Mouse (Mus musculus) adrenal gland (tissue): ENCODE results near the gene Golim4.

ENCODE experiments used
- intact Hi-C: fragments of 180-260 bp; cut with DNase I; formaldehyde crosslinking; loops from one replicate; pipeline ENCODE4 v1.15.1; 2025

Gene Golim4

GRCm38 (mm10) chr3:75929926-75930548 lies 26.7 kb downstream of the Golim4 start:
- intact Hi-C loops, result no loop called here

DNA sequence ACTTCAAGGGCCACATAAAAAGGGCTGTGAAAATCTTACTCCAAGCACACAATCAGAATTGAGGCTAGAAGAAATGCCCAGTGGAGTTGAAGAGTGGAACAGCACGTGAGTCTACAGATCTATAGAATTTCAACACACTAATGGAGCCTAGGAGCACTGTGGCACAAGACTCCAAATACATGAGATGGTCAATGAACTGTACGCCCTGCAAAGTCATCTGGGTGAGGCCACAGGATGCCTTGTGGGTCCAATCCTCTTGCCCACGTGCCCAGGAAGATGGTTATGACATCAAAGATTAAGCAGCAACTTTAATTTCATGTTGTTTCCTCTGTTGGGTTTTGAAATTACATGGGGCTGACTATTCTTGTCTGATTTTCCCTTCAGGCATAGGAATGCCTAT lies 30.4 kb downstream of the Golim4 start:
- intact Hi-C loops, result no loop called here

DNA sequence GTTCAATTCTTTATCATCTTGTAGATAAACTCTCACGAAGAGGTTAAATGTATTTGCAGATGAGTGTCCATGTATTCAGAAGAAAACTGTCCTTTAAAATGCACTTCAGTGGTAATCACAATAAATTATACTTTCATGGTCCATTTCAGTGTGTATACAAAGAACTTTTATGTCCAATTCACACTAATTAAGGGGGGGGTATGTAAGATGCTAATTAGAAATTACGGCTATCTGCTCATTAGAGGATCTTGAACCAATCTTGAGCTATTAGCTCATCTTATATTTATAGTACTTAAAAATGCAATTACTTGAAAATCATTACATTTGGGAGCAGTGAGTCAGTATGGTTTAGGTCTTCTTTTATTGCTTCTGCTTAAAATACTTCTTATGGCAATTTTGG lies 31.6 kb downstream of the Golim4 start:
- intact Hi-C loops, result no loop called here

DNA sequence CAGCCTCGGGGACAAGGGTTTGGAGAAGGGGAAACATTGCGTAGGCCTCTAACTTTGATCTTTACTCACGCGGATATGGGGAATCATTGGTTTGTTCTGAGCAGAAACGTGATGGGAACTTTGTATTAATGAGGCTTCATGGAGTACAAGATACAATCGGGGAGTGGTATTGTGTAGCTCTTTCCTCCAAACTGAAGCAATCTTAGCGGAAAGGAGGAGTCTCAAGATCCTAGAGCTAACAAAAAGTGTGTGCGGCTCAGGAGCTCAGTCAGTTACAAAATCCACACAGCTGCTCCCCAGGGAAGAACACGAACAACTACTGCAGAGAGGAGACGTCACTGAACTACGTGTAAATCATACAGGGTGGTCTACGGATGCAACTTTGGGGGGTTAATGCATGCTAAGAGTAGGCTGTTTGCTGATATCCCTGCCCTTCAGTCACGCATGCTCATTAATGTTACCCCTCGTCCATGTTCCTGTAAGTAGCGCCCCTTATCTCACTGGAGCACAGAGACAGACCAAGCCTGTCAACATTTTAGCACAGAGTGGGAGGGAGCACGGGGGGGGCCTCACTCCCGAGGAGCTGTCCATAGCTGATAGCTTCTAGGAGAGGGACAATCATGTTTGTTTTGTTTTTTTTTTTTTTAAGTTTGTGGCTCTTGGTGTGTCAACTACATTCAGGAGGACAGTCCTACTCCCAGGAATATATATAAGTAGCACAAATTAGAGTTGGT lies 38.8 kb downstream of the Golim4 start:
- intact Hi-C loops, result no loop called here

- intact Hi-C loops, result loop anchor here (5.0 kb wide), 2 partner anchors 45 to 70 kb away; partner anchors contain the start of gene Golim4
Measured at GRCm38 (mm10) chr3:75912786-75913185, 44.0 kb downstream of the Golim4 start.

GRCm38 (mm10) chr3:75910768-75911167 lies 46.0 kb downstream of the Golim4 start:
- intact Hi-C loops, result loop anchor here (2.0 to 5.0 kb wide), 3 partner anchors 47 to 90 kb away; partner anchors contain the start of gene Golim4

DNA sequence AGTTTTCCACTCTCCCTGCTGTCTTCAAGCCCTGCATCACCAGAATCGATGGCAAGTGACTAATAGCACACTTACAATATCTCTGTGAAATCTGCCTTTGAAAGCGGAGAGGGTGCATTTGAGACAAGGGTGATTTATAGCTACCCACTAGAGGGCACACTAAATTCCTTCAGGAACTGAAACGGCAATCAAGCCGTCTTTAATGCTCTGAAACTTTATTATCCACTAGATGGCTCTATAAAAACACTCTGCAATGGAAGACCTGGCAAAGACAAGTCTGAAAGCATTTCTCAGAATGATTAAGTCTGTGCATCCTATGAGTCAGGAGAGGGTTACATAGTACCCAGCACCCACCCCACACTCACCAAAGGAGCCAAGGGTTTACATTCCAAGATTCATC lies 46.5 kb downstream of the Golim4 start:
- intact Hi-C loops, result loop anchor here (2.0 to 5.0 kb wide), 3 partner anchors 47 to 91 kb away; partner anchors contain the start of gene Golim4

- intact Hi-C loops, result no loop called here
Measured at GRCm38 (mm10) chr3:75901903-75902598, 54.7 kb downstream of the Golim4 start.

DNA sequence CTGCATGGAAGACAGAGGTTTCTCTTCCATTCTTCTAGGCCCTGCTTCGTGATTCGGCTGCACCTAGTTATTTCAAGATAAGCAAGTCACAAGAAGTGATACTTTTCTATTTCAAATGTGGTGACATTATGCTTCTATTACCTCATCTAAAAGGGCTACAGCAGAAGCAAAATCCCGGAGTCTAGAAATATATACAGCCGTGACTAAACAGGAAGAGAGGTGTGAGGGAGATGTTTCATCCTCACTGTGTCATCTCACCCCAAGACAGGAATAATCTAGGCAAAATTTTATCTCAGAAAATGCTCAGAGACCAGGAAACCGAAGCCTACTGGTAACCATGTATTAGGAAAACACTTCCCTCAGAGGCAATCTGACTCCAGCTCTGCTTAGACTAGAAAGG lies 61.7 kb downstream of the Golim4 start:
- intact Hi-C loops, result no loop called here

DNA sequence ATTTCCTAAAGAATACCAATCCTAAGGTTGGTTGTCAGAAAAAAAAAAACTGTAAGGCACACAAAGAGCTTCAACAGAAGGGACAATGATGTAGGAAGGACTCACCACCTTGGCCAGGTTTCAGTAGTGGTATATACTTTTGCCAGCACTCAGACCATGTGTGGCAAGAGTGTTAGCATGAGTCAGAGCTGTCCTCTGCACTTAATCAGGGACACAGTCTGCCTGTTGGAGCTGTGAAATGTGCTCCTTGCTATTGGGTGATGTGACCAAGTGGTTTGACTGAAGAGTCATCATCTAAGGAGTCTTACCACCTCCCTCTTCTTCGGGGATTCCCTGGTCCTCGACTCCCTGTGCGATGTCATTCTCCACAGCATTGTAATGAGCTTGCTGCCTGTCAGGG lies 65.2 kb downstream of the Golim4 start:
- intact Hi-C loops, result no loop called here

DNA sequence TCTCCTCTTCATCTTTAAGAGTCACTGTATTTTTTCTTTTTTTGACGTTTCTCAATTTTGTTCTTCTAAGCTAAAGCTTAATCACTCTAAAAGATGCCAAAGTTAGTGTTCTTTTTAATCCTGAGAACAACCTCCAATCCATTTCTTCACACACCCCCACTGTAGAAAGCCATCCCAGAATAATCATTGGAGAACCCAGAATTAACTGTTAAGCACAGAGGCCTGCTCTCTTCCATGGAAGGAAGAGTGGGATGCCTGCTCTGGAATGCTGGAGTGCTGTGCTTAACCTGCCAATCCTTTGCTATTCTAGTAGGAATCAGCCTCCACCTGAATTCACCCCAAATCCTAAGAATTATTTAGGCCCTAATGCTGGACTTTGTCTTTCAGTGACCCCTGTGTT lies 67.4 kb downstream of the Golim4 start:
- intact Hi-C loops, result no loop called here

DNA sequence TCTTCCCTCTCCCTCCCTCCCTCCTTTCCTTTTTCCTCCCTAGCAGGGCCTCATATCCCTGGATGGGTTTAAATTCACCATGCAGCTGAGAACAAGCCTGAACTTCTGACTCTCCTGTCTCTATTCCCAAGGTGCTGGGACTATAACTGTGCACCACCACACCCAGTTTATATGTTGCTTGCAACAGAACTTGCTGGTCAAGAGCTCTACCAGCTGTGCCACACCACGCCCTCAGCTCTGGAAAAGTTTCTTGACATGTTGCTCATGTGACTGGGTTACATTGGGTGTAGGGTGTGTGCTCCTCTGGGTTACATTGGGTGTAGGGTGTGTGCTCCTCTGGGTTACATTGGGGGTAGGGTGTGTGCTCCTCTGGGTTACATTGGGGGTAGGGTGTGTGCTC lies 75.2 kb downstream of the Golim4 start:
- intact Hi-C loops, result no loop called here

DNA sequence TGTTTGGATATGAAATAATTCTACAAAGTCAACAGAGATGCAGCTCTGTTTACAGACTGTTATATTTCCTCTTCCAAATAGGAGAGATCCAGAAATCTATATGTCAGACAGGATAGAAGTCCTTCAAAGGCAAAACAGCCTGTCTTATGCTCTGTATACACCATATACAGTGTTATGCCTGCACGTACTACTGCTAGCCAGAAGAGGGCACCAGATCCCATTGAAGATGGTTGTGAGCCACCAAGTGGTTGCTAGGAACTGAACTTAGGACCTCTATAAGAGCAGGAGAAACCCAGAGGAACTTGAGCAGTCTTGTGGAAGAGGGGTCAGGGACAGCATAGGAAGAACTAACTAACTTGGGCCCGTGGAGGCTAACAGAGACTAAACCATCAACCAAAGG lies 77.5 kb downstream of the Golim4 start:
- intact Hi-C loops, result no loop called here

DNA sequence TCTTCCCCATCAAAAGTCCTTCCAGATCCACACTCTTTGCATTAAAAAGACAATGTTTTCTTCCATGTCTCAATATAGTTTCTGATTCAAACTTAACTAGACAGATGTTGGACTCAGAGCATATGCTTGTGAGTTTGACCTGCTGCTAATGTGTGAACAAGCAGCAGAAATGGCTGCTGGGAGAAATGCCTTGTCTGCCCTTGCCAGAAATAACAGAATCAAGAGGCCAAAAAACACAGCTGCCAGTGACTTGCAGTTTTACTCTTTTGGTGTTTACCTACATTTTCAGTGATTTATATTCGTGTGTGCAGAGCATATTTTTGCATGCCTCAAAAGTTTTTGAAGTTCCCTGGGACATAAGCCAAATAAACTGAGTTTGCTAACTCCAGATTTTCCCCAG lies 87.9 kb downstream of the Golim4 start:
- intact Hi-C loops, result no loop called here

GRCm38 (mm10) chr3:75864203-75864602 lies 92.5 kb downstream of the Golim4 start:
- intact Hi-C loops, result loop anchor here (2.0 to 5.0 kb wide), 2 partner anchors 137 to 647 kb away; no protein-coding TSS in a partner anchor

GRCm38 (mm10) chr3:75861677-75862076 lies 95.1 kb downstream of the Golim4 start:
- intact Hi-C loops, result loop anchor here (5.0 kb wide), 1 partner anchor 644 kb away; no protein-coding TSS in a partner anchor

GRCm38 (mm10) chr3:75860760-75861159 lies 96.0 kb downstream of the Golim4 start:
- intact Hi-C loops, result loop anchor here (5.0 kb wide), 1 partner anchor 643 kb away; no protein-coding TSS in a partner anchor

DNA sequence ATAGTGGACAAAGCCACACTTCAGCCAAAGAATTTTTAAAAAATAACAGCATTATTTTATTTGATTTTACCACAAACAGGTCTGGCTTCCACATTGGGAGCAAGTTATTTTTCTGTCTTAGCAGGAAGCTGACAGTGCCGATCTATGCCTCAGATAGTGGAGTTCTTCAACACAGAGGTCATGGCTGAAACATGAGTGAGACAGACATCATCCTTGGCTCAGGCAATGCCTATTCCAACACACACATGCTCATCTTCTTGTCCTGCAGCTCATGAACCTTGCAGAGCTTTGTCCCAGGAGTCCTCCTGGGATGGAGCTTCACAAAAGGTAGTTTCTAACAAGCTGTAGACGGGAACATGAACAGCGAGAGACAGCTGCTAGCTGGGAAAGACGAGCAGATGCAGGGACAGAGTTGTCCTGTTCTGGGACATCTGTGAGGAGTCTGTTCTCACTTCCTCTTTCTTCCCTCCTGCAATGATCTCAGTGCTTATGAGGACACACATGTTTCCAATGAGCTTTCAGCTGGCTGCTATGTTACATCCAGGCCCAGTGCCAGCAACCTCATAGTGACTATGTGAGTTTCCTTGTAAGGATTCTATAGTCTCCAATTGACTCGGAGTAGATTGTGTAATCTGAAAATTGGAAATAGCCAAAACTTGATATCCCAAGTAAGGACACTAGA lies 121.3 kb downstream of the Golim4 start:
- intact Hi-C loops, result no loop called here

DNA sequence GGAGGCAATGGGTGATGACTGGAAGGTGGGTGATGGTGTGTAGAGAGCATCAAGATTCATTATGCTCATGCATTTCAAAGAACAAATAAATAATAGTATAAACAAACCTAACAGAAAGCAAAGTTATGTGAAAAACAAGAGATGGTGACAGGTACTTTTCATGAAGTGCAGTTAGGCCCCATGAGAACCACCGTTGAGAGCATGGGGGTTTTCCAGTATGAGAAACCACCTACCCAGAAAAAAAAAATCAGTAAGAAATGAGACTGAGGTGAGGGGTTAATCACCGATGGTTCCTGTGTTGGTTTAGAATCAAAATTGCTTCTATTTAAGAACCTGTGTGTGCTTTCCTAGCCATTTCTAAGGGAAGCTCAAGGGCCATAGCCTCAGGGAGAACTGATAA lies 121.9 kb downstream of the Golim4 start:
- intact Hi-C loops, result no loop called here
